Mouse (Mus musculus) layer of hippocampus, postnatal 14 days (tissue): ENCODE results near the gene 6030452D12Rik. TPM values are rescaled to one million over a fixed set of nuclear protein-coding genes. Genes with fewer than 3 reads are reported as not detected.
A peak's percentile ranks its signal among the peaks of the same experiment; 100 is the strongest.

ENCODE experiments used
- DNase-seq, 2 experiments: peaks; one replicate each; pipeline ENCODE4 v3.0.0; 2021 to 2022; ENCODE audit warnings: low spot score in 2 of 2, mixed read lengths in 1 of 2
- total RNA-seq, 2 experiments: library from RNA; stranded (reverse); gene quantifications; 2 replicates each; pipeline ENCODE4 v1.2.3; 2021

6030452D12Rik gene
- total RNA-seq, 2 experiments from 2014 or later: not detected

- DNase-seq: no peak
These were observed 15.7 kb downstream of the 6030452D12Rik start for GRCm38 (mm10) chr8:106515946-106516479.

GRCm38 (mm10) chr8:106516581-106516980 lies 16.3 kb downstream of the 6030452D12Rik start:
- no peak for DNase-seq

GRCm38 (mm10) chr8:106518763-106519162 lies 18.4 kb downstream of the 6030452D12Rik start:
- DNase-seq: no peak

- DNase-seq: no peak
These were observed 20.3 kb downstream of the 6030452D12Rik start for GRCm38 (mm10) chr8:106520578-106520977.

GRCm38 (mm10) chr8:106521845-106522244 lies 21.5 kb downstream of the 6030452D12Rik start:
- no peak for DNase-seq

- no peak for DNase-seq
These were observed 26.4 kb downstream of the 6030452D12Rik start for GRCm38 (mm10) chr8:106526725-106527124.

GRCm38 (mm10) chr8:106527241-106528036 lies 27.1 kb downstream of the 6030452D12Rik start:
- no peak for DNase-seq

GRCm38 (mm10) chr8:106528596-106529249 lies 28.4 kb downstream of the 6030452D12Rik start:
- no peak for DNase-seq

GRCm38 (mm10) chr8:106529885-106530482 lies 29.7 kb downstream of the 6030452D12Rik start:
- no peak for DNase-seq

GRCm38 (mm10) chr8:106530566-106530965 lies 30.2 kb downstream of the 6030452D12Rik start:
- DNase-seq: no peak

- no peak for DNase-seq
These were observed 33.4 kb downstream of the 6030452D12Rik start for GRCm38 (mm10) chr8:106533709-106534108.

- DNase-seq: peak; percentile 34 to 50
These were observed 34.1 kb downstream of the 6030452D12Rik start for GRCm38 (mm10) chr8:106534449-106534848.

- no peak for DNase-seq
These were observed 35.1 kb downstream of the 6030452D12Rik start for GRCm38 (mm10) chr8:106535448-106535847.

GRCm38 (mm10) chr8:106539193-106539592 lies 38.9 kb downstream of the 6030452D12Rik start:
- DNase-seq: no peak

GRCm38 (mm10) chr8:106541002-106541401 lies 40.7 kb downstream of the 6030452D12Rik start:
- no peak for DNase-seq

GRCm38 (mm10) chr8:106543043-106543442 lies 42.7 kb downstream of the 6030452D12Rik start:
- DNase-seq: no peak

GRCm38 (mm10) chr8:106545149-106545548 lies 44.8 kb downstream of the 6030452D12Rik start:
- DNase-seq: no peak

- no peak for DNase-seq
These were observed 46.4 kb downstream of the 6030452D12Rik start for GRCm38 (mm10) chr8:106546746-106547145.

- DNase-seq: no peak
These were observed 48.1 kb downstream of the 6030452D12Rik start for GRCm38 (mm10) chr8:106548366-106548936.

GRCm38 (mm10) chr8:106550906-106551305 lies 50.6 kb downstream of the 6030452D12Rik start:
- no peak for DNase-seq

- DNase-seq: no peak
These were observed 53.7 kb downstream of the 6030452D12Rik start for GRCm38 (mm10) chr8:106554011-106554410.
